Mouse (Mus musculus) Patski (cell line): ENCODE data around the gene Dab1. TPM values are rescaled to one million over a fixed set of nuclear protein-coding genes. Genes with fewer than 3 reads are reported as not detected.
A peak's percentile ranks its signal among the peaks of the same experiment; 100 is the strongest.

Experiments used
- ATAC-seq: fragments of 100-300 bp; one replicate; pipeline ENCODE4 v1.8.0; 2021
- CTCF ChIA-PET: fragments of 350-600 bp; sonication (Branson Sonifier 250); formaldehyde crosslinking; loops from one replicate; lab custom pipeline; 2022; ENCODE audit warnings: inconsistent platforms; lab: Charles Lee
- POLR2A ChIA-PET: fragments of 350-600 bp; sonication (Branson Sonifier 250); formaldehyde crosslinking; loops from one replicate; lab custom pipeline; 2022; ENCODE audit warnings: antibody characterized with exemption, inconsistent platforms; lab: Charles Lee
- DNase-seq: peaks from one replicate; pipeline ENCODE4 v3.0.0-alpha.2; 2011; ENCODE audit warnings: low read depth, low spot score
- H3K27me3 ChIP-seq: fragments of 371-371 bp; one replicate; pipeline ENCODE4 v1.5.1; 2021
- CTCF ChIP-seq: fragments of 100-300 bp; IDR thresholded peaks from one replicate; pipeline ENCODE4 v1.5.1; 2021
- in situ Hi-C: fragments of 300-500 bp; cut with MboI; formaldehyde crosslinking; loops from 3 replicates; pipeline ENCODE4 v1.11.1; 2018; ENCODE audit warnings: low pct_unique_long_range_greater_than_20kb, mixed read lengths
- polyA plus RNA-seq: library from polyadenylated mRNA; unstranded; gene quantifications from one replicate; pipeline ENCODE4 v1.2.3, GENCODE M21; 2021

The Dab1 gene
- polyA plus RNA-seq, 1 experiment from 2014 or later = 0.08 TPM

GRCm38 (mm10) chr4:104715857-104716256 is 1096.7 kb downstream of the Dab1 start:
- ATAC-seq (no peak), DNase-seq (no peak)
- no peak for TF ChIP-seq CTCF
- H3K27me3 ChIP-seq = no peaks in the 10 kb centered on the region
- CTCF ChIA-PET = no interaction called here
- in situ Hi-C loops = no loop called here
- POLR2A ChIA-PET = no interaction called here

GRCm38 (mm10) chr4:104716506-104716905 is 1097.3 kb downstream of the Dab1 start:
- no peak for ATAC-seq
- CTCF ChIA-PET = no interaction called here
- no peaks in the 10 kb centered on the region for H3K27me3 ChIP-seq
- POLR2A ChIA-PET = no interaction called here
- DNase-seq = no peak
- no peak for TF ChIP-seq CTCF
- in situ Hi-C loops = no loop called here

- POLR2A ChIA-PET = no interaction called here
- ATAC-seq = no peak
- CTCF ChIA-PET = no interaction called here
- TF ChIP-seq CTCF = no peak
- in situ Hi-C loops = no loop called here
- no peaks in the 10 kb centered on the region for H3K27me3 ChIP-seq
- no peak for DNase-seq
These were observed 1100.0 kb downstream of the Dab1 start for GRCm38 (mm10) chr4:104718973-104719795.

- DNase-seq = no peak
- no peak for TF ChIP-seq CTCF
- no peak for ATAC-seq
- CTCF ChIA-PET = no interaction called here
- in situ Hi-C loops = no loop called here
- no peaks in the 10 kb centered on the region for H3K27me3 ChIP-seq
- POLR2A ChIA-PET = no interaction called here
These were observed 1104.4 kb downstream of the Dab1 start for GRCm38 (mm10) chr4:104723527-104724045.

- H3K27me3 ChIP-seq = no peaks in the 10 kb centered on the region
- POLR2A ChIA-PET = interaction anchor here (0.7 kb wide), 1 partner anchor 25 kb away, joined by 4 read pairs; no protein-coding TSS in a partner anchor
- CTCF ChIA-PET = no interaction called here
- in situ Hi-C loops = no loop called here
- ATAC-seq (no peak), DNase-seq (no peak)
- no peak for TF ChIP-seq CTCF
These were observed 1105.1 kb downstream of the Dab1 start for GRCm38 (mm10) chr4:104724258-104724657.

DNA sequence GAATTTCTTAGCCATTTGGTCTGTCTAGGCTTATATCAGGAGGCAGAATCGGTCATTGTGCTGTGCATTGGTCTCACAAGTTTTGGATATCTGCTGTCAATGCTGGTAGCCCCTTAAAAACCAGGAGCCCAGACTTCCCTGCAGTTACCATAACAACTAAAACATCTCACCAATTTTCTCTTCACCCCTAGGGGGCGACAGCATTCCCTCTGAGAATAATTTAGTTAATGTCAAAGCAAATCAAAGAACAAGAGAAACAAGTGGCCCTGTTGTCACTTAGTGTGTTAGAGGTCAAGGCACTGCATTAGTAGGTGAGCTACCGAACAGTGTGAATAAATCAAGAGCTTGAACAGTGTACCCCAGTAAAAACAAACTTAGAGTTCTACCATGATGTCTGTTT is 1106.5 kb downstream of the Dab1 start:
- peak; percentile 30 for TF ChIP-seq CTCF
- in situ Hi-C loops = no loop called here
- no peak for ATAC-seq
- ChIA-PET POLR2A (no interaction called here), CTCF (interaction anchor here (0.7 to 1.0 kb wide), 3 partner anchors 17 to 153 kb away, joined by 3 read pairs; no protein-coding TSS in a partner anchor)
- no peaks in the 10 kb centered on the region for H3K27me3 ChIP-seq
- DNase-seq = no peak

- ATAC-seq = no peak
- CTCF ChIA-PET = no interaction called here
- TF ChIP-seq CTCF = no peak
- POLR2A ChIA-PET = no interaction called here
- in situ Hi-C loops = no loop called here
- no peak for DNase-seq
- no peaks in the 10 kb centered on the region for H3K27me3 ChIP-seq
These were observed 1110.0 kb downstream of the Dab1 start for GRCm38 (mm10) chr4:104729185-104729584.

DNA sequence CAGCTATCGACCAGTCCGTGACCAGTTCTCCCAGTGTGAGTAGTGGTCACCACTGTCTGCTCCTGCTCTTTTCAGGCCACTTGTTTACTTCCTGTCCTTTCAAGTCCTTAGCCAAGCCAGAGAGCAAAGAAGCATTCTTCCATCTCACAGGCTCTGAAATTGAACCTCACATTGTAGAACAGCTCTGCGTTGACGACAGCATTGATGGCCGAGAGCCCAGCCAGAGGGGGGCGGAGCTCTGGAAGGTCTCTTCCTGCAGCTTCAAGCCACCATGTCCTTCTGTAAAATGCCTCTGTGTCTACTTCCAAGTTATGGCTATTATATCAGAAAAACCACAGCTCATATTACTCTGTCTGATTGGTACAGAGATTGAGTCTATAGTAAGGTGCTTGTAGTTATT is 1127.3 kb downstream of the Dab1 start:
- no peak for TF ChIP-seq CTCF
- in situ Hi-C loops = no loop called here
- CTCF ChIA-PET = no interaction called here
- POLR2A ChIA-PET = no interaction called here
- ATAC-seq = no peak
- no peaks in the 10 kb centered on the region for H3K27me3 ChIP-seq
- DNase-seq = no peak

DNA sequence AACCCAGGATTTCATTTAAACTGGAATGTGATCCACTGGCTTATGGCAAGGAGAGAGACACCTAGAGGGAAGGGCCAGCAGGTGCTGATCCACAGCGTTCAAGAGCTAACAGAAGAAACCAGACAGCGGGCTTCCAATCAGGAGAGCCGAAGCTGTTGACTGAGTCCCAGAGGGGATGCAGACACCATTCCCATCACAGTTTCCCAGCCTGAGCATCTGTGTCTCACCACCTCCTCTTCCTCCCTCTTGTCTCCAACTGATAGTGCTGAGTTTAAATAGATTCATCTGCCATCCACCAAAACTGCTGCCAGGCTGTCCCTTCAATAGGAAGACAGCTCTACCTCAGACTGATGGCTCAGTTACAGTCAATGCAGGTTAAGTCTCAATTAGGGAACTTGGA is 1134.9 kb downstream of the Dab1 start:
- no peaks in the 10 kb centered on the region for H3K27me3 ChIP-seq
- ChIA-PET CTCF (no interaction called here), POLR2A (no interaction called here)
- in situ Hi-C loops = no loop called here
- DNase-seq (no peak), ATAC-seq (no peak)
- no peak for TF ChIP-seq CTCF

- no peak for DNase-seq
- CTCF ChIA-PET = no interaction called here
- POLR2A ChIA-PET = no interaction called here
- in situ Hi-C loops = no loop called here
- no peak for ATAC-seq
- no peak for TF ChIP-seq CTCF
- no peaks in the 10 kb centered on the region for H3K27me3 ChIP-seq
These were observed 1141.9 kb downstream of the Dab1 start for GRCm38 (mm10) chr4:104760878-104761624.

DNA sequence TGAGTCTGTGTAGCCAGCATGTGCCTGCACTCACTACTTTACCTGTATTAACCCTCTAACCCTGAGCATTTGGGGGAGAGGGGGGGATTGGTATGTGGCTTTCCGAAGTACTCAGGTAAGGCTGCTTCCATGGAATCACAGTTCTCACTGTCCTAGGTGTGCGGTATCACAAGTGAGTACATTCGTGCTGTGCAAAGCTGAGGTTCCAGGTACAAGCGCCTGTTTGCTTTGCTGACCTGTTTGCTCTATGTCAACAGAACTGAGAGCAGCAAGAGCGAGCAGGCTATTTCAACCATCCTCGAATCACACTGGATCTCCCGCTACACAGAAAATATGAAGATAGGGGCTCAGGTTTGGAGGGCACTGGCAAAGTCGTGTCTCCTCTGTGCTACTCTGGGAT is 1146.9 kb downstream of the Dab1 start, which contains the start of gene C8b:
Gene C8b (plus strand): TSS at position 253 of the 400 bp plus-strand sequence.
- DNase-seq (no peak), ATAC-seq (no peak)
- in situ Hi-C loops = no loop called here
- ChIA-PET CTCF (no interaction called here), POLR2A (no interaction called here)
- no peak for TF ChIP-seq CTCF
- peaks cover 8% of the 10 kb centered on the region for H3K27me3 ChIP-seq
